Mouse (Mus musculus) c-Kit-positive CD71-negative TER-119-negative erythroid progenitor cells, embryonic 14.5 days (primary cell): ENCODE measurements around the gene Fgfr2.

Source experiments
- DNase-seq: peaks from one replicate; pipeline ENCODE4 v3.0.0-alpha.2; 2013; ENCODE audit warnings: low read depth

Fgfr2 gene

DNA sequence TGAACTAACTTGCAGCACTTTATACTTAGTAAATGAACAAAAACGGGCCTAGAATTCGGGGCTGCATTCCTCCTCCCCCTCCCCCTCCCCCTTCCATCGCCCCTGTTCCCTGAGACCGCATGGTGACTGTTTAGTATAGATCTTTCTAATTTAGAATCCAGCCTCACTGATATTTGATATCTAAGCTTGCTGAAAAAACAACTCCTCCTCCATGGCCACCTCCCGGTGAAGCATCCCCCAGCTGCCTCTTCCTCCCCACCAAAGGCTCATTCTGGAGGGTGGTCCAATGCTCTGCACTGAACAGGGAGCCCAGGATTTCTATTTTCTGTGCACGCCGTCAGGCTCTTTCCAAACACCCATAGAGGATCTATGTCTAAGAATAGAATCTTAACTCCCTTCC lies 1804.8 kb downstream of the Fgfr2 start:
- DNase-seq = no peak

DNA sequence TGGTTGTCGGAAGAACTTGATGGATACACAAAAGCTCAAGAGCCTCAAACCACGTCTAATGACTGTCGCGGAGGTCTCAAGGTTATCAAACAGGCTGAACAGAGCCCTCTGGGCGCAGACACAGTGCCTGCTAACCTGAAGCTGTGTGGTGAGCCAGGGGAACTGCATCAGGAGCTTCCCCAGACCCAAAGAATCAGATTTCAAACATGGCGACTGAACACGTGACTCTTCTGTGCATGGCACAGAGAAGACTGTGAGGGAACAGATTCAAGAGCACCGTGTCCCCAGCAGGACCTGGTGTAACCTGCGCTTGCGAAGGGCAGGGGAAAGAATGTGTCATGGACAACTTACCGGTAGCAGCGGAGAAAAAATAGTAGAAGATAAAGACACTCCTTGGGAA lies 1805.6 kb downstream of the Fgfr2 start:
- no peak for DNase-seq

DNA sequence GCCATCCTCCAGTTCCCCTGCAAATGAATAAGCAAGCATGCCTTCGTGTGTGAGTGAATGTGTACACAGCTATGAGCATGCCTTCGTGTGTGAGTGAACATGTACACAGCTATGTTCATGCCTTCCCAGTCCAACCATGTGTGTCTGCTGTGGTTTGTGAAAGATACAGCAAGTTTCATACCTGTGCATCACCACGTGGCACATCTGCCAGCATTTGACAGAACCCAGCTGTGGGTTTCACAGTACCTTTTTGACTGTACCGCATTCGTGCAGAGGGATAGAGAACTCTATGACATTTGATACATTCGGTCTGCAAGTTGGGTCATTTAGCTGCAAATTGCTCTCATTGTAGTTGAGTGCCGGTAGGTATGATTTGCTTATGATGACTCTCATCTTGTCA lies 1808.7 kb downstream of the Fgfr2 start:
- DNase-seq = no peak

DNA sequence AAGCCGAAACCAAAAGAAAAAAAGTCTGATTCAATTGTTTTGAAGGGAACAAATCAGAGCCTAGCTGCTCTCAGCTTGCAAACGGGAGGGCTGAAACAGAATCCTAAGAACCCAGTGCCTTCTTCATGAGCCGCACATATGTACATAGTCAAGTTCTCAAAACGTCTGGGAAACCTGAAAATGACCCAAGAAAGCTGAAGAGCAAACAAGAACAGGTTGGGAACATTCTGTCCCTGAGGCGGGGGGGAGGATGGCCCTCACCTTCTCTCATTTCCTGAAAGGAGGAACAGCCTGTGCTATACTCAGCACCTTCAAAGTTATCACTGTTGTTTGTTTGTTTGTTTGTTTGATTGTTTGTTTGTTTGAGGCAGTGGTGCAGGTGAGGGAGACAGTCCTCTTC lies 1816.4 kb downstream of the Fgfr2 start:
- no peak for DNase-seq

DNA sequence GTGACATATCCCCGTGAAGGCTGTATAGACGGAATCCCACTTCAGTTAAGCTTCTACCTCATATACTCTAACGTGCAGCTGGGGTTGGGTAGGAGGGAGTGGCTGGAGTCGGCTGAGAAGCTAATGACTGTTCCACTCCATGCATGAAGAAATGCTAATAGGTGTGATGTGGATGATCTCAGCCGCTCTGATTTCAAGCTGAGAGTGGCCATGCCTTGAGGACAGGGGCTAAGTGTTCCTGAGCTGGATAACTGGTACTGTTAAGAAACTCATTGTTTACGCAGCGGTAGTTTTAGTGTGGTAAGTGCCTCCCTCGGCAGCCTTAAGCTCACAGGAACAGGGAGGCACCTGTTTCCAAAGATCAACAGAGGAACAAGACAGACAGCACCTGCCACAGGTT lies 1819.8 kb downstream of the Fgfr2 start:
- DNase-seq = no peak

DNA sequence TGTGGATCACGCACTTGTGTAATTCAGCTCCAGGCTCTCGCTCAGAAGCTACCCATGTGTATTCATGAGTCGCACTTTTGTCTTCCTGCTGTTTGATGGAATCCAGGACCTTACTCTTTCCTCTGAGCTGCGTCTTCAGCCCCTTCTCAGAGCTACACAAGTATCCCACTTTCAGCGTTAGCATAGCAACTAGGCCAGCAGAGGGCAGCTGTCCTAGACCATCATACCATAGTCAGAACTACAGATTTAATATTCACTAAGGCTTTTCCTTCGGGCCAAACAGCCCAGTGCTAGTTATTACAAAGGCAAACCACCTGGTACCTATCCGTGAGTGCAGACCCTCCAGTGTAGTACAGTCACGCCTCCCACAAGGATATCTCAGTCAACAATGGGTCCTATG lies 1826.0 kb downstream of the Fgfr2 start:
- DNase-seq = no peak

DNA sequence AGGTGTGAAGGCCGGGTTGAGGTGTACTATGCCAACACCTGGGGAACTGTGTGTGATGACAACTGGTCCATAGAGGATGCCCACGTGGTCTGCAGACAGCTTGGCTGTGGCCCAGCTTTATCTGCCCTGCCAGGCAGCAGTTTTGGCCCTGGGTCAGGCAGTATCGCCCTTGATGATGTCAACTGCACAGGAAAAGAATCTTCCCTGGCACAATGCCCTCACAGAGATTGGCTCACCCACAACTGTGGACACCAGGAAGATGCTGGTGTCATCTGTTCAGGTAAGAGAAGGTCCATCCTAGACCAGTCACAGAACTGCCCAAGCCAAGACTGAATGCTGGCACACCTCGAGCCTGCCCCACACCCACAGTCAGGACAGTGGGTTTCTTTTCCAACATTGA lies 1857.3 kb downstream of the Fgfr2 start:
- no peak for DNase-seq

DNA sequence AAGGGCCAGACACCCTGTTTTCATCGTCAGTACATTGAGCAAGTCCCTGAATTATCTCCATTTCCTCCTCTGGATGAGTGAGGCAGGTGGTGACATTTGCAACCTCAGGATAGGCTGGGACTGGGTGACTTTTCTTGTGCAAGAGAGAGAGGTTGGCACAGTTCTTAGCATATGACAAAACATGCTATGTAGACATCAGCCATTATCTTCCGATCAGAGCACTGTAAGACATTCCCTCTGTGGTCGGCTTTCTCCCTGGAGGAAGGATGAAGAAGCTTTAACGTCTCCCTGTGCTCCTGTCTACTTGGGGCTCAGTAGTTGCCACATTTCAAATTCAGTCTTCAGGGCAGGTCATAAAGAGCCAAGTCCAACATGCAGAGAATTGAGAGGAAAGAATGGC lies 1858.9 kb downstream of the Fgfr2 start:
- DNase-seq = no peak

DNA sequence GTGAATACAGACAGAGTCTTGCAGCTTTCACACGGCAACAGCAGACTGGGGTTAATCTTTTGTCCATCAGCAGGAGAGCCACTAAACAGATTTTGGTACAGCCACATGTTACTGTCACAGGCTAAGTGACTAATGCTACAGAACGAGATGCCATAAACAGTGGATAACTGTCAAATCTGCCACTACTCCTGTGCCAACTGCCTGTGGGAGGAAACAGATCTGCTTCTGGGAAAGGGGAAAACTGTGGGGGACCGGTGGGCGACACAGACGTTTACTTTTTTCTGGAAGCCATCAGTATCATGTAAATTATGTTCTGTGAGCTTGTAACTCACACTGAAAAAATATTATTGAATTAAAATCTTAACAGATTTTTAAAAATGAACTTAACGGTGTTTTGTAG lies 1862.2 kb downstream of the Fgfr2 start:
- DNase-seq = no peak

DNA sequence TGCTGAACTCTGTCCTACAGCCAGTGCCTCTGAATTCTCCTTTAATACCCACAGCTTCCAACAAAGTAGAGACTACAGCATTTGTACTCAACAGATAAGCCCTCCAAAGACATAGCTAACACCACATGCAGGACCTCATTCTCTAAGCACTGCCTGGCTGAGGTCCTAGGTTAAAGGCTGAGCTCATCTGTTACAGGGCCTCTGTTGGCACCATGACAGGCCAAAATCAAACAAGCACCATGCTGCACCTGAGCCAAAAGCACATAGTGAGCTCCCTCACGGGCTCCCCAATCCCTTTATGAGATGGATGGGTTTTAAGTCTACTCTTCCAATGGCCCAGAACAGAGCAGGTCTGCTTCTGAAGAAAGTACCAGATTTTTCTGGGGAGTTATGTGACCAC lies 1865.8 kb downstream of the Fgfr2 start:
- no peak for DNase-seq

DNA sequence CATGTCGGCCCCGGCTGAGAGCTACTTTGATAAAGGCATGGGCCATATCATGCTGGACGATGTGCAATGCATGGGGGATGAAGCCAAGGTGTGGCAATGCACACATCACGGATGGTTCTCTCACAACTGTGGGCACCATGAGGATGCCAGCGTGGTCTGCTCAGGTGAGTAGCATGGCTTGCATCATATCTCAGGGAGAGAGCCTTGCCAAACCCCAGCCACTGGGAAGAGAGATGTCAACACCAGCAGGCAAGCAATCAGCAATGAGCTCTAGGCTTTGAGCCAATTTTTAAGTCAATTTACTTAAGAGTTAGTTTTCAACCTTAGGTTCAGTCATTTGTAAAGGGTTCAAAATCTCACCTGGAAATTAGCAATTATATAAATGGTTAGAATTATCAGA lies 1866.3 kb downstream of the Fgfr2 start:
- DNase-seq = no peak

DNA sequence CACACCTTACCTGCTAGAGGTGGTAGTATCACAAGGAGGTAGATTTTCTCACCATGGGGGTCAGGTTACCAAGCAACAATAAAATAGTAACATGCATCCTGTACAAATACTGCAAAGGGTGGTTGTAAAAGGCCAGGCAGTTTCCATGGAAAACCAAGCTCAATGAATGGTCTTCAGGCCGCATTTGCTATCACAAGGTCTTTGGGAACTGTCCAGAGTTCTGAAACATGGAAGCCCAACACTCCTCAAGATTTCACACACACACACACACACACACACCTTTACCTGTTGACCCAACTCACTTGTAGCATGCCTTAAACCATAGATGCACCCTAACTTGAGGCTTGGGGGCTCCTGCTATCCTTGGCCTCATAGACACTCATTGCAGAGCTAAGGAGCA lies 1878.2 kb downstream of the Fgfr2 start:
- DNase-seq = peak; percentile 5

DNA sequence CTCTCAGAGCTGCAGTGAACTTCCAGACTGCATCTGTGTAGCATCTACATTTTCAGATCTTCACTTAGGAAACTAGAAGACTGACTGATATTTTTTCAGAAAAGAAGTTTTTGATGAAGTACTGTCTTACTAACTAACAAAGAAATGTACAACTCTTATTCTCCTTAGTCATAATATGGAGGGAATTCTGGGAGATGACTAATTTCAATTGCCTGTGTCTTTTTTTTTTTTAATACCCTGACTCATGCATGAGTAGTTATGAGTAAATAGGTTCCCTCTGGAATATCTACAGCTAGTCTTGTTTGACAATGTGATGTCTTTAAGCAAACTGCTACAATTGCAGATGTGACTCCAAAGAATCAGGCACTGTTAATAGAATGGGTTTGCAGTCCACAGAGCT lies 1887.1 kb downstream of the Fgfr2 start:
- DNase-seq = no peak

DNA sequence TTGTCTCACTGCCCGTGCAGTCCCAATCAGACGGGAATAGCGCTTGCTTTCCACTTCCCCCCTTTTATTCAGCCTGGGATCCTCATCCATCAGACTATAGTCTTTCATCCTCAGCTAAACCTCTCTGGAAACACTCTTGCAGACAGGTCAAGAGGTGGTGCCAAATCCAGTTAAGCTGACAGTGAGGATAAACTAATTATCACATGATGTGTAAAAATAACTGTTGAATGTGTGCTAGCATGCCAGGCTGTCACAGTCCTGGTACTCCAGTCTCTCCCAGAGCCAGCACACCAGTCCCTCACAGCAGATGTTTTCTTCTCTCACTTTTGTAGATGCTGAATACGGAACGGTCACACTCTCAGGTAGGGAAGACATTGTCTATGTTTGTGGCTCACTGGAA lies 1900.1 kb downstream of the Fgfr2 start:
- DNase-seq = no peak

DNA sequence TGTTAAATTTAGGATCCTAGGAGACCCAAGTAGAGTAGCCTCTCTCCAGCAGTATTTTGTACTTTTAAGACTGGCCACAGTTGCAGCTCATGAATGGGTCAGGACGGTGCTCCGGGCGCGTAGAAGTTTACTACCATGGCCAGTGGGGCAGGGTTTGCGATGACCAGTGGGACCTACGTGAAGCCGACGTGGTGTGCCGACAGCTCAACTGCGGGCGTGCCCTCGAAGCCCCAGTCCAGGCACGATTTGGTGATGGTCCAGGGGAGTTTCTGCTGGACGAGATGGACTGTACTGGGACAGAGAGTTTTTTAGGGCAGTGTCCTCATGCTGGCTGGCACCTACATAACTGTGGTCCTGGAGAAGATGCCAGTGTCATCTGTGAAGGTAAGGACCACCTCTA lies 1935.2 kb downstream of the Fgfr2 start:
- DNase-seq = no peak

DNA sequence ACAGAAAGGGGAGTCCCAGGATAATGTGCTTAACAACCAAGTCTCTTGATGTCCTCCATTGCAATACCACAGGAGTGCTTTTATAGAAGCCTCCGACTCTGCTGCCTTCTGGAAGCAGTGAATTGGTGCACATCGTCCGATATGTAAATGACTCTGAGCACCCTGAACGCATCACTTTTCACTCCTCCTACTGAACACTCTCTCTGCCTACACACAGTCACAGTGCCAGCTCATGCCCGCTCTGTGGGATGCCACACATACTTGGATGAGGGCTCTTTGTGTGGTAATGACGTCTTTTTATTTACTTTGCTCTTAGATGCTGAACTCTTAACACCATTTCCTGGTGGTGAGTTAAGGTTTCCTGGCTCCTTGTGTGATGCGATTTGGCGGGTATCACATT lies 1936.1 kb downstream of the Fgfr2 start:
- no peak for DNase-seq

DNA sequence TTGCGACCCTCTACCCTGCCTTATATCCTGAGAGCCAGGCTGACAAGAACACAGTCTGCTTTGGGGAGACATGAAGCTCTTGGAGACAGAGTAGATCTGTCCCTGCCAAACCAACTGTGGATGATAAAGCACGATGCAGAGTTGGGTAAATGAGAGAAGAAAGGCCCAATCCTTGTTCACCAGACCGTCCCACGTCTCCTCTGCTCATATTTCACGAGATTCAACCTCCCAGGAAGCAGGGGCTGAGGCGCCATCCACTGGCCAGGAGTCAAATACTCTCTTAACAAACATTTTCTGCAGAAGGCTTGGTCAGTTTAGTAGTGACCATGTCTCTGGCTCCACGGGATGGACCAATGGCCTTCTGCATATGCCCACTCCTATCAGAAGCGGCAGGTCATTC lies 1938.8 kb downstream of the Fgfr2 start:
- DNase-seq = no peak

DNA sequence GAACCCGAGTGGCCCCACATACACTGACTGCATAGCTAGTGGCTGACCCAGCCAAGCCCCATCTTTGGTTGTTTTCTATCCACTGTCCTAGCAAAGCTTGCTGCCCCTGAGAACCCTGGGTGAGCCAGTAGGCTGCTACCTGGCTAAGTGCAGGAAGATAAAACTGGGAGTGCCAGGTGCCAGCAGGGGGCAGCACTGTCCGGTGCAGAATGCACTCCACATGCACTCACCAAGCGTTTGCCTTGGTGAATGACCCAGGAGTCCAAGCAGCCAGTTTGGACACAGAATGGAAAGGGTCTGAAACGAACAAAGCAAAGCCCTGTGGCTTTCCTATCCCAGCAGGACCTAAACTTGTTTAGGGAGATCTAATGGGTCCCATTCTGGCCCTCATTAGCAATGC lies 1940.5 kb downstream of the Fgfr2 start:
- DNase-seq = peak; percentile 9

DNA sequence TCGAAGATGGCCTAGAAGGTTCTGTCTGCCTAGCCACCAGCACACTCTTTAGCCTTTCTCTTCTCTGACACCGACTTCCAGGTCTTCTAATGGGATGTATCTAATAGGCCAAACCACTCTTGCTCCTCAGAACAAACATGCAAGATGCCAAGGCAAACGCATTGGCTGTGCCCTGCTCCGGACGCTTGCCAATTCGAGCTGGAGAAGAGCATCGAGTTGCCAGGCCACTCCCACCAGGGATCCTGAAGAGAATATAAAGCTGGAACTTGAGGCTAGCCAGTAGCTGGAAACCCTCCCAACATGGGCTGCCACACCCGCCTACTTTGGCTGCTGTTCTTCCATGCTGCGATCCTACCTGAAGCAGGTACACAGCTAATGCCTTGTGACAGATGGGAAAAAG lies 1949.0 kb downstream of the Fgfr2 start, which contains the start of gene 5430419D17Rik:
5430419D17Rik (plus strand) TSS at position 282 of the 400 bp plus-strand sequence.
- DNase-seq = no peak

DNA sequence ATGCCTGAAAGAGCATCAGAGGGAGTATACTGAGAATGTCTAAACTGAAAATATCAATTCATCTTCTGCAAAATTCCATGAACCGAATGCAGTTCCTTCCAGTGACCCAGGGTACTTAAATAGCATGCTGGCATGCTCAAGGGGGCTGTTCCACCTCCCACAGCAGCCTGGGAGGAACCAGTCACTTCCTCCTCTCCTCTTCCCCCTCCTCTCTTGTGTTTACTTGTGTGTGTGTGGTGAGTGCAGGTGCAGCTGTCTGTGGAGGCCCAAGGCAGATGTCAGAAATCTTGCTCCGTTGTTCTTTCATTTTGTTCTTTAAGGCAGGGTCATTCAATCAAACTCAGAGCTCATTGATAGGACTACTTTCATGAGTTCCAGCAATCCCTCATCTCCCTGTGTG lies 1954.1 kb downstream of the Fgfr2 start:
- DNase-seq = no peak

DNA sequence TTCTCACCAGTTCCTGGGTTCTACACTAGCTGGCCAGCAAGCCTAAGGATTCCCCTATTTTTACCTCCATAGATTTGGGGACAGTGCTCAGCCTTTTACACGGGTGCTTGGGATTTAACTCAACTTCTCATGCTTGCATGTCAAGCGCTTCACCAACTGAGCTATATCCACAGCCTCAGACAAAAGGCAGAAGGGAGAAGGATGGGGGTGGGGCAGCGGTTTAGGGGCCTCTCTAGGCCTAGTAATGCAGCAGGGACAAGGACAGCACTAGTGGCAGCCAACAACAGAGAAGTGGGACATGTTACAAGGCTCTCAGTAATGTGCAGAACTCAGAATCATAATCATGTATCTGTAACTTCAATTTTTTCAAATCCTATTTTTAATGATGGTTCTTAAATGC lies 1955.4 kb downstream of the Fgfr2 start:
- no peak for DNase-seq

DNA sequence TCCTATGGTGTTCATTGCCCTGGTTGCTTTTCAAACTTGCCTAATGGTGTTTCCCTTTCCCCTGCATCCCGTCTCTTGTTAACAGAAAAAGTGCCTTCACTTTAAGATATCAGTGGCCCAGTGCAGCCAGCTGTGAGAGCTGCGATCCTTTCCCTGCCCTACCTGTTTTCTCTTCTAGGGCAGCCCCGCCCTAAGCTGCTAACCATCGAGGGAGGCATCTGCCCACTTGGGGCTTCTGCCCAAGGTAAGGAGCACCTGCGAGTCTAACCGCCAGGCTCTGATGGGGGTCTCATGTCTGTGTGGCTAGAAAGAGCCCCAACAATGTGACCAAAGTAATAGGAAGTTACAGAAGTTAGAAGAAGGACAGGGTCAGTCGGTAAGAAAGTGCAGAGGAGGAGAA lies 1960.9 kb downstream of the Fgfr2 start:
- DNase-seq = no peak

DNA sequence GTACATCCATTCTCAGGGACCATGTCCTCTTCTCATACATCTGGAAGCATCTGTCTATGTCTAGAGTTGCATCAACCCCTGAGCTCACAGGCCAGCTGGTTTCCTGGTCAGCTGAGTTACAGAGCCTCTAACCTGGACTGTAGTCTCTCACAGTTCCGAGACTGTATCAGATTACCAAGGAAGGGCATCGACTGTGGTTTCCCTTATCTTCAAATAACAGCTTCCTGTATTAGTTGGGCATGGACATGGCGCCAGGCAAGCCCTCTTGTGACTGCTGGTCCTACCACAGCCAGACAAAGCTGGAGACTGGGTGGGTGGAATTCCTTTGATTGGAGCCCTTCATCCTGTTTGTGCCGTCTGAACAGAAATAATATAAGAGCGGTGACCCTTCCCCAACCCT lies 1970.1 kb downstream of the Fgfr2 start:
- no peak for DNase-seq

DNA sequence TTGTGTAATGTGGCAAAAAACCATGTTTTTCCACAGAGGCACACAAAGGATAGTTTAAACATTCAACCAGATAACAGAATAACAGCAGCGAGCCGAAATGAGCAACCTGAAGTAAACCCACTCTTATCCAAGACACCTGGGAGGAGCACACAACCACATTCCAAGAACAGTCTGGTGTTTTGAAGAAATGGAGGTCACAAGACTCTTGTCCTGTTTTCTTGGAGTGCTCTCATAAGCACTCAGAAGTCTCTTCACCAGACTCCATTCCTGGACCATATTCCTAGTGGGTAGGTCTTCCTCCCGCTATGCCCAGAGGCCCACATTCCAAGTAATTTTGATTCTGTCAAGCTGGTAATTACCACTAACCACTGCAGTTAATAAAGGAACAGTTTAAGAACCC lies 1973.0 kb downstream of the Fgfr2 start:
- no peak for DNase-seq

DNA sequence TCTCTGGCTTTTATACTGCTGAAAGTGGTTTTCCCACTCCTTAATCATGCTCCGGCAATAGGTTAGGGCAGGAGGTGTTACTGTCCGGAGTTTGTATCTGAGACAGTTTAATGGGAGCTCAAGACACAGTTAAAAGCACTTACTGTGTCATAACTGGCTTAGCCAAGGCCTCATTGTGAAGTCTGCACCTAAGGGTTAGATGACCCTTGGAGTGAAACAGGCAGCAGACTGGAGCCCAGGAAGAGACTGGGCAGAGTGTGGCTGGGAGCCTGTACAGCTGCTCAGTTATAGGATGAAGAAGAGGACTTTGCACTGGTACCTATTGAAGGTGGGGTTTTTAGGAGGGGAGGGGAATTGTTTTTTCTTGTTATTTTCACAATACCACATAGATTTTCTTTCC lies 1976.9 kb downstream of the Fgfr2 start, which contains the start of gene 4933402N03Rik:
4933402N03Rik (minus strand) TSS at position 101 of the 400 bp plus-strand sequence.
- DNase-seq = no peak
